Mouse (Mus musculus) frontal cortex, postnatal 14 days (tissue): Measurements from ENCODE around the gene Snai3.

Experiments
- DNase-seq, 2 experiments: peaks; one replicate each; pipeline ENCODE4 v3.0.0; 2022; ENCODE audit warnings: low spot score in 2 of 2

Gene Snai3

GRCm38 (mm10) chr8:122459990-122460389, 543 bp downstream of the Snai3 start:
- no peak for DNase-seq

- no peak for DNase-seq
Observed at GRCm38 (mm10) chr8:122459218-122459900, 1.2 kb downstream of the Snai3 start.

- no peak for DNase-seq
Observed at GRCm38 (mm10) chr8:122457171-122457570, 3.4 kb downstream of the Snai3 start.

GRCm38 (mm10) chr8:122454409-122454808, 6.1 kb downstream of the Snai3 start:
- no peak for DNase-seq

GRCm38 (mm10) chr8:122452154-122452553, 8.4 kb downstream of the Snai3 start:
- DNase-seq: no peak

- DNase-seq: no peak
Observed at GRCm38 (mm10) chr8:122451161-122451703, 9.3 kb downstream of the Snai3 start.

GRCm38 (mm10) chr8:122445203-122445602, 15.3 kb downstream of the Snai3 start:
- no peak for DNase-seq

- peak; percentile 70 to 77 for DNase-seq
Observed at GRCm38 (mm10) chr8:122444058-122444748, 16.3 kb downstream of the Snai3 start.

GRCm38 (mm10) chr8:122443262-122444006, 17.1 kb downstream of the Snai3 start, which contains the start of gene Mvd:
Gene Mvd, minus strand, starts transcription at chr8:122443422.
- peak; percentile 99 for DNase-seq

- DNase-seq: no peak
Observed at GRCm38 (mm10) chr8:122442781-122443180, 17.8 kb downstream of the Snai3 start.

GRCm38 (mm10) chr8:122442356-122442755, 18.2 kb downstream of the Snai3 start:
- no peak for DNase-seq

- DNase-seq: no peak
Observed at GRCm38 (mm10) chr8:122441326-122441725, 19.2 kb downstream of the Snai3 start.

GRCm38 (mm10) chr8:122439336-122439735, 21.2 kb downstream of the Snai3 start:
- DNase-seq: no peak

GRCm38 (mm10) chr8:122437708-122438331, 22.7 kb downstream of the Snai3 start:
- no peak for DNase-seq

GRCm38 (mm10) chr8:122436586-122437125, 23.9 kb downstream of the Snai3 start:
- no peak for DNase-seq

- DNase-seq: no peak
Observed at GRCm38 (mm10) chr8:122436146-122436545, 24.4 kb downstream of the Snai3 start.

GRCm38 (mm10) chr8:122435375-122435774, 25.2 kb downstream of the Snai3 start:
- no peak for DNase-seq

GRCm38 (mm10) chr8:122433269-122433905, 27.1 kb downstream of the Snai3 start:
- DNase-seq: no peak

GRCm38 (mm10) chr8:122432443-122433268, 27.9 kb downstream of the Snai3 start, which contains the start of gene Cyba:
Gene Cyba, minus strand, starts transcription at chr8:122432930.
- DNase-seq: no peak
